Mouse (Mus musculus) liver, embryonic 15.5 days (tissue): ENCODE results near the gene Erbb2. TPM values are rescaled to one million over a fixed set of nuclear protein-coding genes. Genes with fewer than 3 reads are reported as not detected.

Experiments
- ATAC-seq: fragments of 200-750 bp; cut with Nextera tagmentation; 2 replicates; pipeline ENCODE4 v1.8.0; 2017; ENCODE audit warnings: moderate number of reproducible peaks, mild to moderate bottlenecking, moderate library complexity; ENCODE audit not compliant: insufficient read depth
- H3K27ac ChIP-seq: fragments of 300-500 bp; sonication (generic); replicated peaks from 2 replicates; pipeline ENCODE4 v1.5.1; 2015; ENCODE audit warnings: mild to moderate bottlenecking, inconsistent platforms
- H3K27me3 ChIP-seq: fragments of 300-500 bp; sonication (generic); 2 replicates; pipeline ENCODE4 v1.6.1; 2015; ENCODE audit warnings: mild to moderate bottlenecking, inconsistent platforms
- H3K36me3 ChIP-seq: fragments of 300-500 bp; sonication (generic); replicated peaks from 2 replicates; pipeline ENCODE4 v1.6.1; 2015; ENCODE audit warnings: moderate library complexity, mild to moderate bottlenecking, inconsistent platforms
- H3K4me1 ChIP-seq: fragments of 300-500 bp; sonication (generic); replicated peaks from 2 replicates; pipeline ENCODE4 v1.6.1; 2015; ENCODE audit warnings: inconsistent platforms
- H3K4me2 ChIP-seq: fragments of 300-500 bp; sonication (generic); 2 replicates; pipeline ENCODE4 v1.6.1; 2015; ENCODE audit warnings: moderate library complexity, mild to moderate bottlenecking, inconsistent platforms
- H3K4me3 ChIP-seq: fragments of 300-500 bp; sonication (generic); replicated peaks from 2 replicates; pipeline ENCODE4 v1.5.1; 2015; ENCODE audit warnings: mild to moderate bottlenecking, inconsistent platforms
- H3K9ac ChIP-seq: fragments of 300-500 bp; sonication (generic); 2 replicates; pipeline ENCODE4 v1.6.1; 2015; ENCODE audit warnings: moderate library complexity, mild to moderate bottlenecking, inconsistent platforms
- H3K9me3 ChIP-seq: fragments of 300-500 bp; sonication (generic); replicated peaks from 2 replicates; pipeline ENCODE4 v1.6.1; 2016; ENCODE audit warnings: inconsistent platforms
- WGBS: fragments of 180-500 bp; shearing (Covaris S2); methylation state at CpG from one replicate; pipeline ENCODE4 v1.1.7; 2015; ENCODE audit warnings: mixed read lengths; ENCODE audit not compliant: insufficient replicate concordance; 5-methylcytosine and 5-hydroxymethylcytosine counted together
- polyA plus RNA-seq: library from polyadenylated mRNA; unstranded; fragments of >200 nt; fragmentation: Nextera tagmentation; extraction: Ambion mirVana; gene quantifications from 2 replicates; pipeline ENCODE4 v1.2.1, GENCODE M21; 2015

Erbb2 gene
- polyA plus RNA-seq, 1 experiment from 2014 or later, result 2.3 TPM

GRCm38 (mm10) chr11:98418939-98419547, 6.8 kb downstream of the Erbb2 start:
- ATAC-seq, result no peak
- Histone ChIP-seq H3K27ac (no peak overlapping the region), H3K9me3 (no peaks in the 10 kb centered on the region), H3K27me3 (peaks cover 27% of the 10 kb centered on the region), H3K4me3 (no peak overlapping the region), H3K4me2 (no peak overlapping the region), H3K36me3 (no peaks in the 10 kb centered on the region), H3K9ac (no peak overlapping the region), H3K4me1 (no peaks in the 10 kb centered on the region)
- 61% methylated on average over 10 of the region's 10 CpGs for WGBS

- Histone ChIP-seq H3K4me3 (no peak overlapping the region), H3K9me3 (no peaks in the 10 kb centered on the region), H3K9ac (no peak overlapping the region), H3K4me2 (no peak overlapping the region), H3K27me3 (no peaks in the 10 kb centered on the region), H3K4me1 (no peaks in the 10 kb centered on the region), H3K27ac (no peak overlapping the region), H3K36me3 (no peaks in the 10 kb centered on the region)
- 74% methylated on average over 7 of the region's 7 CpGs for WGBS
- no peak for ATAC-seq
Measured at GRCm38 (mm10) chr11:98426592-98426991, 14.3 kb downstream of the Erbb2 start.

GRCm38 (mm10) chr11:98428436-98428835, 16.2 kb downstream of the Erbb2 start:
- no peak for ATAC-seq
- Histone ChIP-seq H3K27me3 (no peaks in the 10 kb centered on the region), H3K27ac (no peak overlapping the region), H3K4me1 (no peaks in the 10 kb centered on the region), H3K36me3 (no peaks in the 10 kb centered on the region), H3K4me3 (no peak overlapping the region), H3K9me3 (no peaks in the 10 kb centered on the region), H3K9ac (no peak overlapping the region), H3K4me2 (no peak overlapping the region)
- WGBS, result 71% methylated on average over 5 of the region's 5 CpGs

GRCm38 (mm10) chr11:98431743-98432502, 19.7 kb downstream of the Erbb2 start:
- H3K27me3 ChIP-seq, result no peaks in the 10 kb centered on the region

GRCm38 (mm10) chr11:98435723-98436122, 23.5 kb downstream of the Erbb2 start:
- Histone ChIP-seq H3K27me3 (no peaks in the 10 kb centered on the region), H3K4me1 (peaks cover 13% of the 10 kb centered on the region), H3K9ac (no peak overlapping the region), H3K4me3 (no peak overlapping the region), H3K36me3 (no peaks in the 10 kb centered on the region), H3K27ac (no peak overlapping the region), H3K4me2 (no peak overlapping the region), H3K9me3 (no peaks in the 10 kb centered on the region)
- 76% methylated on average over 9 of the region's 9 CpGs for WGBS
- ATAC-seq, result no peak

More at GRCm38 (mm10) chr11:98431743-98432502, 19.7 kb downstream of the Erbb2 start:
- H3K4me3 ChIP-seq, result no peak overlapping the region
- H3K4me2 ChIP-seq, result no peak overlapping the region
- no peak overlapping the region for H3K27ac ChIP-seq
- no peak for ATAC-seq
- WGBS, result 50% methylated on average over 9 of the region's 9 CpGs
- no peaks in the 10 kb centered on the region for H3K4me1 ChIP-seq
- no peak overlapping the region for H3K9ac ChIP-seq
- no peaks in the 10 kb centered on the region for H3K9me3 ChIP-seq
- no peaks in the 10 kb centered on the region for H3K36me3 ChIP-seq

- Histone ChIP-seq H3K4me1 (peaks cover 13% of the 10 kb centered on the region), H3K36me3 (no peaks in the 10 kb centered on the region), H3K27ac (no peak overlapping the region), H3K4me3 (no peak overlapping the region), H3K9me3 (no peaks in the 10 kb centered on the region), H3K9ac (no peak overlapping the region), H3K27me3 (no peaks in the 10 kb centered on the region), H3K4me2 (peak overlapping the region; percentile 76)
- no peak for ATAC-seq
- 72% methylated on average over 6 of the region's 6 CpGs for WGBS
Measured at GRCm38 (mm10) chr11:98437441-98437840, 25.2 kb downstream of the Erbb2 start.

- Histone ChIP-seq H3K4me2 (peak within 1 kb of the TSS; percentile 76), H3K9me3 (no peaks in the 10 kb centered on the region), H3K36me3 (no peaks in the 10 kb centered on the region), H3K9ac (peak within 1 kb of the TSS; percentile 60), H3K4me3 (peak within 1 kb of the TSS; percentile 81), H3K4me1 (peaks cover 13% of the 10 kb centered on the region), H3K27me3 (peaks cover under 1% of the 10 kb centered on the region; the same call in 1 of the 2 replicates), H3K27ac (peak within 1 kb of the TSS; percentile 74)
- 3% methylated on average over 43 of the region's 43 CpGs for WGBS
- peak; percentile 81 for ATAC-seq
Measured at GRCm38 (mm10) chr11:98438331-98439158, 26.3 kb downstream of the Erbb2 start, which contains the start of gene Mien1. TSS of gene Mien1 (minus strand) at chr11:98438991.

- Histone ChIP-seq H3K4me2 (no peak overlapping the region), H3K36me3 (no peaks in the 10 kb centered on the region), H3K27ac (no peak overlapping the region), H3K9me3 (no peaks in the 10 kb centered on the region), H3K4me1 (no peaks in the 10 kb centered on the region; the same call in 1 of the 2 replicates), H3K4me3 (no peak overlapping the region), H3K27me3 (peaks cover 47% of the 10 kb centered on the region), H3K9ac (no peak overlapping the region)
- 53% methylated on average over 1 of the region's 1 CpGs for WGBS
- no peak for ATAC-seq
Measured at GRCm38 (mm10) chr11:98443688-98444087, 31.4 kb downstream of the Erbb2 start.

- 29% methylated on average over 1 of the region's 1 CpGs for WGBS
- Histone ChIP-seq H3K36me3 (no peaks in the 10 kb centered on the region), H3K4me3 (no peak overlapping the region), H3K27ac (peak overlapping the region; percentile 78), H3K4me2 (0 out of 2 replicates have a peak overlapping the region, but pooled peaks have one; percentile 3), H3K27me3 (peaks cover 63% of the 10 kb centered on the region), H3K9ac (no peak overlapping the region), H3K4me1 (no peaks in the 10 kb centered on the region; the same call in 1 of the 2 replicates), H3K9me3 (no peaks in the 10 kb centered on the region)
- no peak for ATAC-seq
Measured at GRCm38 (mm10) chr11:98445238-98445637, 33.0 kb downstream of the Erbb2 start.

GRCm38 (mm10) chr11:98445679-98446078, 33.4 kb downstream of the Erbb2 start:
- 34% methylated on average over 4 of the region's 4 CpGs for WGBS
- no peak overlapping the region for H3K9ac ChIP-seq
- H3K27me3 ChIP-seq, result peaks cover 67% of the 10 kb centered on the region
- ATAC-seq, result no peak
- H3K27ac ChIP-seq, result peak overlapping the region; percentile 78
- no peaks in the 10 kb centered on the region; the same call in 1 of the 2 replicates for H3K4me1 ChIP-seq
- H3K9me3 ChIP-seq, result no peaks in the 10 kb centered on the region
- H3K4me2 ChIP-seq, result 0 out of 2 replicates have a peak overlapping the region, but pooled peaks have one; percentile 3
- H3K36me3 ChIP-seq, result 0 out of 2 replicates have a peak, but pooled peaks cover 1% of the 10 kb centered on the region
- no peak overlapping the region for H3K4me3 ChIP-seq

- 9% methylated on average over 5 of the region's 5 CpGs for WGBS
- peak; percentile 22 for ATAC-seq
Measured at GRCm38 (mm10) chr11:98446213-98446561, 33.9 kb downstream of the Erbb2 start, which contains the start of gene Grb7. TSS of gene Grb7 (plus strand) at chr11:98446394.

More at GRCm38 (mm10) chr11:98446213-98446561, 33.9 kb downstream of the Erbb2 start, which contains the start of gene Grb7:
- Histone ChIP-seq H3K4me2 (peak within 1 kb of the TSS; percentile 15), H3K9ac (no peak within 1 kb of the TSS), H3K27me3 (peaks cover 68% of the 10 kb centered on the region), H3K36me3 (peaks cover 6% of the 10 kb centered on the region; the same call in 1 of the 2 replicates), H3K4me1 (no peaks in the 10 kb centered on the region; the same call in 1 of the 2 replicates), H3K4me3 (peak within 1 kb of the TSS; percentile 49), H3K27ac (peak within 1 kb of the TSS; percentile 79), H3K9me3 (no peaks in the 10 kb centered on the region)
